ENCODE assay signal across 12 mouse cellular contexts in genomic region chr10:13832546-13833033, GRCm38 (mm10). TPM values are rescaled to one million over a fixed set of nuclear protein-coding genes. Genes with fewer than 3 reads are reported as not detected.
DNase-seq lines count a peak whose midpoint lies in the region; ATAC-seq lines count a peak whose summit lies in the region.
"Had no signal": no experiment of that assay in that cellular context is flagged by ENCODE, and none has a peak within 500 bp of the region (broad histone marks: within the 10 kb centered on the region; RNA-seq: fewer than 3 reads in every experiment).

No protein-coding gene starts in this region.

- H3K4me2 ChIP-seq in hindbrain, embryonic 13.5 days, result no peak overlapping the region
- H3K4me2 ChIP-seq: midbrain, embryonic 12.5 days had no signal

- no peaks in the 10 kb centered on the region for H3K9me3 ChIP-seq in hindbrain, embryonic 13.5 days
- H3K9me3 ChIP-seq: midbrain, embryonic 12.5 days had no signal

- no peaks in the 10 kb centered on the region for H3K27me3 ChIP-seq in hindbrain, embryonic 13.5 days
- H3K27me3 ChIP-seq: midbrain, embryonic 12.5 days had no signal

- DNase-seq in 3T3-L1 (ENCODE audit: low read depth, low spot score), result peak; percentile 87
- DNase-seq in CD4-positive helper T cell, adult 2 months (ENCODE audit: low read depth, low spot score), result peak; percentile 53
- peak; percentile 60 to 65 for DNase-seq in heart, adult 9 months (ENCODE audit: low spot score in 2 of 2)
- DNase-seq in lung, postnatal 36 days, result peak; percentile 52
- DNase-seq in cerebellum, postnatal 25 days, result no peak
- DNase-seq in yolk sac, embryonic 10.5 days (ENCODE audit: low spot score), result no peak
- DNase-seq: gastrocnemius, postnatal 10 days; kidney, postnatal 36 days; retina, postnatal 1 day; thymus, adult 2 months had no signal

- H3K36me3 ChIP-seq in hindbrain, embryonic 13.5 days, result peaks cover 13% of the 10 kb centered on the region
- H3K36me3 ChIP-seq: midbrain, embryonic 12.5 days had no signal

- no peak overlapping the region for H3K4me3 ChIP-seq in hindbrain, embryonic 13.5 days
- H3K4me3 ChIP-seq: midbrain, embryonic 12.5 days had no signal

- 81% methylated on average over 7 of the region's 7 CpGs for WGBS in hindbrain, embryonic 13.5 days

- no peak overlapping the region for H3K27ac ChIP-seq in hindbrain, embryonic 13.5 days
- H3K27ac ChIP-seq: midbrain, embryonic 12.5 days had no signal

- H3K4me1 ChIP-seq in hindbrain, embryonic 13.5 days (replicated peaks), result peaks cover 5% of the 10 kb centered on the region
- H3K4me1 ChIP-seq: midbrain, embryonic 12.5 days had no signal

- no peak overlapping the region for H3K9ac ChIP-seq in hindbrain, embryonic 13.5 days
- H3K9ac ChIP-seq: midbrain, embryonic 12.5 days had no signal

- ATAC-seq in hindbrain, embryonic 13.5 days (ENCODE audit: low FRiP score), result no peak

RNA-seq across cellular contexts. Expression of gene Aig1, which starts 36.2 kb away (rescaled TPM):
- polyA plus RNA-seq in hindbrain, embryonic 13.5 days (2015; fragmentation: Nextera tagmentation; extraction: Ambion mirVana), result 75.3 and 76.5 TPM in 2 replicates

Comparison
In these comparisons a context has a peak if more than half of its experiments do, and no peak if none do; other contexts are left out.
1. DNase-seq: peak in 3T3-L1 (single experiment), CD4-positive helper T cell, adult 2 months (single experiment), heart, adult 9 months (2 of 2) and lung, postnatal 36 days (single experiment); none in cerebellum, postnatal 25 days (0 of 2) and yolk sac, embryonic 10.5 days (single experiment).